Mouse (Mus musculus) retina, embryonic 14.5 days (tissue): ENCODE results near the gene Cmbl.
A peak's percentile ranks its signal among the peaks of the same experiment; 100 is the strongest.

ENCODE experiments used
- DNase-seq: peaks from one replicate; pipeline ENCODE4 v3.0.0-alpha.2; 2015; ENCODE audit warnings: low spot score

The Cmbl gene

DNA sequence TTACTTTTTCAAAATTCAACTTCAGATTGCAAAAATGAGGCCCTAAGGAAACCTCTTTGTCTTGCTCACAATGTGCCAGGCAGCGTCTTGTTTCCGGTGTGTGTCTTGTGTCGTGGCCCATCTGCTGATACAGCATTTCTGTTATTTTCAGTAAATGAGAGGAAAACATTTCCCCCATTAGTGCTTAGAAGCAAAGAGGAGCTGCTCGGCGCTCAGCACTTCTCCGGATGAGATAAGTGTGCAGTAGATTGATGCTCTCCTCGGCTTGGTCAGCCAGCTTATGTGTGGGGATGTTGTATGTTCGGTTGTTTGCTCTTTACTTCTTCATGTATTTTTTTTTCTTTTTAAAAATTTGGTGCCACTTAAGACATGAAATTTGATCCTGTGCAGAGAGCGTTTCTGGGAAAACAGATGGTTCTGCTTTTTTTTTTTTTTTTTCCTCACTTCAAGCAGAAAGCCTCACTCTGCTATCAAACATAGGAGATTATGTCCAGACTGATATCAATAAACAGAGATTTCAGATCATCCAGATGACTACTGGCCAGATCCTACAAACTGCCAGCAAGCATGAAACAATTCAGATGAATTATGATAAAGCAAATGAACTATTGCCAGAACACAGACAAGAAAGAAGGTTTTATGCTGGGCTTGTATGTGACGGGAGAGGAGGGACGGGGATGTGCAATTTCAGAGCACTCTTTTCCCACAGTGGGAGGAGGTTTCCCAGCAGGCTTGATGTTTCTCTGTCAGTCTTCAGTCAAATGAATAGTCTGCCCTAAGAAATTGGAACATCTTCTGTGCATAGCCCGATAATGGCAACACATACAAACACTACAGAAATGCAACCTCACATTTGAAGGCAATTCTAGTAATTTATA, 62.3 kb downstream of the Cmbl start:
- peak; percentile 7 for DNase-seq

DNA sequence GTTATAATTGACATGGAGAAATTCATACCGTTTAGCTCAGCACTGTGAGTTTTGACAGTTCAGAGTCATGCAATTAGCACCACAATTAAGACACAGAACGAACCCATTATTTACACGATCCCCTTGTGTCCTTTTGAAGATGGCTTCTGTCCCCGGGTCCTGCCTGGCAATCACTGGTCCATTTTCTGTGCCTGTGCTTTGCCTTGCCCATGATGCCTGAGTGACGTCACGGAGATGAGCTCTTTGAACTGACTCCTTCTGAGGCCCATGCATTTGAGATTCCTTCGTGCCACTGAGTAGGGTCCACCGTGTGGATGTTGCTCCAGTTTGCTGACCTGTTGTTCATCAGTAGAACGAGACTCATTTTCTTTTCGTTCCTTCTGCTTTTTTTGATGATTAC, 63.0 kb downstream of the Cmbl start:
- no peak for DNase-seq

DNA sequence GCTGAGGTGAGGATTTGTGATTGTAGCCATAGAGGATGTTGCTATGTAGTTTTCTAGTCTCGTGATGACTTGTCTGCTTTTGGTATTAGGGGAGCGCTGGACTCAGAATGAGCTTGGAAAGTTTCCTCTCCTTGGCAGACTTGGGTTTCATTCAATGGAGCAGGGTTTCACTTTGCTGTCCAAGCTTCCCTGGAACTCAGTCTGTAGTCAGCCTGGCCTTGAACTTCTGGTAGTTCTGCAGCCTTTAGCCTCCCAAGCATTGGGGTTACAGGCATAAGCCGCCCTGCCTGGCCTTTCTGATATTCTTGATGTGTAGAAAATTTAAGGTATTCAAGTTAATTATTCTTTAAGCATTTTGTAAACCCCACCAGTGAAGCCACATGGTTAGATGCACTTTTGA, 64.4 kb downstream of the Cmbl start:
- no peak for DNase-seq

DNA sequence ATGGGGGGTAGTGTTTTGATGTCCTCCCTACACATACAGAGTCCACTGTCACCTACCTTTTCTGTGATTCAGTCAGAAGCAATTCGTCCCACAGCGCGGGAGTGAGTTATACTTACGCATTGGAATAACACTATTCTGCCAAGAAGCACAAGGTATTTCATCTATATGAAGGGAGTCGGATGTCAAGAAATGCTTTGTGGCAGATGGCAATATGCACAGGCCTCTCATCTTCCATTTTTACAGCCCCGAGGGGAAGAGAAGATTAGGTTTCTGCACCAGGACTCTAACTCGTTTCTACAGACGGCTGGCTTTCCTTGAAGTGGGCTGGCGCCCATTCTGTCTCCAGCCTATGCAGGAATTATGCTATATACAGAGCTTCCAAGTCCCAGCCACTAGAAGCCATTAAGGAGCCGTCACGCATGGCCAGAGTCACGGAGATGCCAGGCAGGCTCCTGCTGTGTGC, 66.2 kb downstream of the Cmbl start:
- no peak for DNase-seq

DNA sequence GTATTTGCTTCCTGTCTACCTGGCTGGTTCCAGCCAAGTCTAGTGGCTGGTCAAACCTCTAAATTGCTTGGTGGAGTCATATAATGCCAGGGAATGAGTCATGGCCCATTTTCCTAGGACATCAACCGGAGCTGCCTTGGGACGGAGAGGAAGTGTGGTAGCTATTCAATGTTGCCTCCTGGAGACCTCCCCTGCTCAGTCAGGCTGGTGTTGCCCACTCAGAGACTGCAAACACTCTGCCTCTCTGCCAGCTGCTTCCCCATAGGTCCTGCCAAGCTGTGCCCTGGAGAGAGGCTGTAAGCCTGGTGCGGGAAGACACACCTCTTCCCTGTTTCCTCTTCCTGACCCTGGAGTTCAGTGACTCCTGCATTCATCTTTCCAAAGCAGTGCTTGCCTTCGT, 67.3 kb downstream of the Cmbl start:
- no peak for DNase-seq

DNA sequence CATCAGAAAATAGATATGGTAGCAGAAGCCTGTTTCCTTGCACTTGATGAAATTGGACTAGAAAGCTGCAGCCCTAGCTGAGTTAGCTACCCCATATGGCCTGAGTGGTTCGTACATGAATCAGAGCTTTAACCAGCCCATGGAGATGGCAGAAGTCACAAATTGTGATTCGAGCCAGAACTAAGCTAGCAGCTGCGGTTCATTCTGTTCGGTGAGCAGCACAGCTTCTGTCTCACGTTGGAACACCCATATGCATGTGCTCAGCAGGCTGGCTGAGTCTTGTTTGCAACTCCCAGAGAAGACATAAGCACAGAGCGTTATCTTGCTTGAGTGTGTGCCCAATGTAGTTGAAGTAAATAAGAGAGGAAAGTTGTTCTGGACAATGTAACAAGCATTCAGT, 69.4 kb downstream of the Cmbl start:
- no peak for DNase-seq

DNA sequence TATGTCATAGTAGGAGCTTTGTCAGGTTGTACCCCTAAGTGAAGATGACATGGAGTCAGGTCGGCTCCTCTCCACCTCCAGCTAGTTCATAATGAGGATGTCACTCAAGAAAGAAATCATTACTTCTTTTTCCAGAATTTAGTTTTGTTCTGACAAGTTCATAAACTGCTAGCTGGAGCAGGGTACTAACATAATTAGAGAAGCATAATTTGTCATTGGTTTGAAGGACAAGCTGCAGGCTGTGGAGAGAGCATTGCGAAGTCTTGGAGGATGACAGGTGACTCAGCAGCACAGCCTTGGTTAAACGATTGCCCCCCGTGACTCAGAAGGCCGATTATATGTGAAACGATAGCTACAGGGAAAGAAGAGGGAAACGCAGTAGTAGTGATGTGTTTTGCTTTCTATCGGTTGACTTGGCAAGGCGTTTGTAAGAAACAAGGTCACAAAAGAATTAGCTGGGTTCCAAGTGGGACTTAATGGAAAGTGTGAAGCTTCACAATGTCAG, 71.0 kb downstream of the Cmbl start:
- no peak for DNase-seq
